Mouse (Mus musculus) heart, postnatal 4 days (tissue): ENCODE measurements around the gene Gm11077. TPM values are rescaled to one million over a fixed set of nuclear protein-coding genes. Genes with fewer than 3 reads are reported as not detected.

Experiments
- DNase-seq: peaks from one replicate; pipeline ENCODE4 v3.0.0; 2021
- total RNA-seq, 2 experiments: library from RNA; stranded (reverse); gene quantifications; 2 replicates each; pipeline ENCODE4 v1.2.3; 2021

Gene Gm11077
- total RNA-seq, 2 experiments from 2014 or later, result not detected

DNA sequence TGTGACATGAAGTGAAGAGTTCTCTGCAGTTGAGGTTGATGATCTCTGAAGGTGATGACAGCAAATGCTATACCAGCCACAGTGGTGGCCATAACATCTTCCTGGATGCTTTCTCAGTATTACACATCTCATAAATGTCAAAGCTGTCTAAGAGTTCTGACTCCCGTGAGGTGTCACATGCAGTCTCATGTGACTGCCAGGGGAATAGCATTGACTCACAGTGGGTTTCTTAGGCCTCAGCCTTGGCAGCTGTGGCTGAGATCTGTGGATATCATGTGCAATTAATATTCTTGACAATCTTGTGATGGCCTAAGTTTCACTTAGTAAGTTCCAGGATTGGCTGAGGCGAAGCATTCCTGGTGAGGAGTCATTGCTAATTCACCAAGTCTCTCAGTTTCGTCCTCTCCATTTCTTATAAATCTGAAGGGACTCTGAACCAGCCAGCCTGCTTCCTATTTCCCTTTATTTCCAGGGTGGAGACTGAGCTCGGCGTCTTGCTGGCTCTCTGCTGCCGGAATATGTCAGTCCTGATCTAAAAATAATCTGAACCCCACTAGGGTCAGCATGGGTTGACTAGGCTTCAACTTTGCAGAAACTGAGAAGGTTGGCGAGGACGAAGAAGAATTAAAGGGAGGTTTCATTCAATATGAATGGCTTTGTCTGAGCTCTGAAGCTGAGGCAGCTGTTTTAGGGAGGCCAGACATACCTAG is 21.4 kb downstream of the Gm11077 start:
- no peak for DNase-seq

DNA sequence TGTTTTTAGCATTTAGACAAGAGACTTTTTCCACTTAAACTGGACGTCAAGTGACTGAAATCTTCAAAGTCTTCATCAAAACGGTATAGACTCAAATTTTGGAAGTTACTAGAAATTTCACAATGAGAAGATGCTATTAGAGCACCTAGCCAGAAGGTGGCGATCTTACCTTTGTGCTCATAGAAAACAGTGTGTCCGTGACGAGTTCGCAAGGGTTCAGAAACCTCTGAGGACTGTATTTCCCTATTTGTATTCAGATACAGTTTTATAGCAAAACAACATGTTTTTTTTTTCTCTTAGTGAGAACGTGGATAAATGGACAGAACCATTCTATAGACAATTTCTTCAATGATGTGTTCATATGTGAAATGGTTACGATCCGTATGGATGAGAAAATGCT is 37.3 kb downstream of the Gm11077 start:
- DNase-seq, result peak; percentile 59

DNA sequence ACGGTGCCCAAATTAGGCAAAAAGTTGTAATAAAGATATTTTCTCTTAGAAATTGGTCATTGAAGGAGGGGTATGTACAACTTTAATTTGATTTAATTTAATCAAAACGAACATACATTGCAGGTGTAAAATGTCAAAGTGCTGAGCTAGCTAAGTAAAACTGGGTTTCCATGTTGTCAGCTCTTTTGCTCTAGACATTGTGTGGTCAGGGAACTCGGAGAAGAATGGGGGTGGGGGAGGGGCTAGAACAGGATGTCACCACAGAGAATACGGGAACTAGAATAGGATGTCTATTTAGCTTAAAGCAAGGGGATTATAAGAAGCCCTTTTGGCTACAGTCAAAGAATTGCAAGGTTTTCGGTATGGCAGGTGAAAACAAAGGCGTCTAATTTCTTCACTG is 38.2 kb downstream of the Gm11077 start:
- DNase-seq, result no peak

GRCm38 (mm10) chr6:140768180-140768579 is 39.1 kb downstream of the Gm11077 start:
- DNase-seq, result peak; percentile 12

- DNase-seq, result no peak
Measured at GRCm38 (mm10) chr6:140768859-140769640, 40.0 kb downstream of the Gm11077 start.

DNA sequence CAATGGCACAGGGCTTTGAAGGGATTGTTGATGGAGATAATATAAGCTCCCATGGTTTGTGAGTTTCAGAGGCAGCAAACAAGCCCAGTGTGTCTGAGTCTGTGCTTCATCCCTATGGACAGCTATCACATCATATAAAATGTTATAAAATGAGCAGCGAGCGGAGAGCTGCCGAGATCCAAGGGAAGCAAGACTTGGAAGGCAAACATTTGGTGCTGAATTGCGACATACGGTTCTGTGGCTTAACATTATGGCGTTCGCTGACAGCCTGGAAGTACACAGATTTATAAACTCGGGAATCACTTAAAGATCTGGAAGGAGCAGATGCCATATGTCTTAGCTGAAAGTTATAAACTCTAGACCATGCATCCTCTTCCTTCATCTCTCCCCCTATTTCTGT is 47.2 kb downstream of the Gm11077 start:
- no peak for DNase-seq

DNA sequence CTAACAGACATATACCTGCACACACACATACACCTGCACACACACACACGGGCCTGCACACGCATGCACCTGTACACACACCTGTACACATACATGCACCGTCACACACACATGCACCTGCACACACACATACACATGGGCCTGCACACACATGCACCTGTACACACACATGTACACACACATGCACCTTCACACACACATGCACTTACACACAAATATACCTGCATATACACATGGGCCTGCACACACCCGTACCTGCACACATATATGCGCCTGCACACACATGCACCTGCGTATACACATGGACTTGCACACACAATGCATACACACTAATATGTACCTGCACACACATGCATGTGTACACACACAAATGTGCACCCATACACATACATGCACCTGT is 53.4 kb downstream of the Gm11077 start:
- DNase-seq, result no peak

DNA sequence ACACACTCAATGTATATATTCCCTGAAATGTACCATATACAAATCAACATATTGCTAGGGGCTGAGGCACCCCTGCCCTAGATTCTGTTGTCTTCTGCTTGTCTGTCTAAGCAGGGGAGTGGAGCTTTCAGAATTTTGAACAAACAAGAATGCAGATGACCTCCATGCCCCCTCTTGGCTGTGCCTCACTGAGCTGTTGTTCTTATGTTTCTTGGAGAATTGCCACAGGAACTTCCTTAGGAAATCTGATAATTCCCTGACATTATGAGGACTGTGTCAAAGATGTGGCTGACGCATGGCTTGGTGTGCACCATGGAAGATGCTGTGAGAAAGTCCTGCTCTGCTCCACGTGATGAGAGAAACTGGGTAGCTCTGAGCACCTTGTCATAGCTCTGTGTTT is 57.0 kb downstream of the Gm11077 start:
- peak; percentile 11 for DNase-seq

DNA sequence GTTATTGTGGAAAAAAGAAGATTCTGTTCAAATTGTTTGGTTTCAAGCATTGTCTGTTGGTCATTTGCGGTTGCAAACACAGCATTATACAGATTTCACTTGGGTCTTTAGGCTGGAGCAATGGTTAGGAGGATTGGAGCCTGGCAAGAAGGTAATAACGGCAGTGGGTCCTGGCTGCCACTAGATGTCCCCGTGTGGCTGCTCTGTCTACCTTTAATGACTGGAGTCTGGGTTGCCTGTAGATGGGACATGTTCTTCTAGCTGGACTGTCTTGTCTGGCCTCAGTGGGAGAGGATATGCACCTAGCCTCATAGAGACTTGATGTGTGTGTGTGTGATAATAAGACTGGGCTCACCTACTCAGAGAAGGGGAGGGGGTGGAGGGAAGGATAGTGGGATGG is 60.8 kb downstream of the Gm11077 start:
- peak; percentile 33 for DNase-seq

DNA sequence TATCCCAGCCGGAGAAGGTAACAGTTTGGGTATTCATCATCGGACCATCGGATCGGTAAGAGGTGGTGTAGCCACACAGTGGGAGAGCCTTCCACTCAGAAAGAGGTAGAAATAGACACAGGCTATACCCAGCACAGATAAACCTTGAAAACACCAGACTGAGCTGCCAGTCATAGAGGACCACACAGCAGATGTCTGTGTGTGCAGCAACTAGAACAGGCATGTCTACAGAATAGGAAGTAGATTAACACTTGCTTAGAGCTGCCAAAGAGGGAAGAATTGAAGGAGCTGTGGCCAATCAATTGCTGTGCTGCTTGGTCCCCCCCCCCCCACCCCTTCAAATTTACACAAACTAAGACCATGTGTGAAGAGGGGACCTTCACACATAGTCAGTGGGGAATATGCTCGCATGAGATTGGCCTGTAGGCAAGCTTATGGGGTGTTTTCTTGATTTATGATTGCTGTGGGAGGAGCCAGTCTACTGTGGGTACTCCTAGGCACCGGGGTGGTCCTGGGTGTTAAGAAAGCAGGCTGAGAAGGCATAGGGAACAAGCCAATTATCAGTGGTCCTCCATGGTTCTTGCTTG is 64.7 kb downstream of the Gm11077 start:
- no peak for DNase-seq

DNA sequence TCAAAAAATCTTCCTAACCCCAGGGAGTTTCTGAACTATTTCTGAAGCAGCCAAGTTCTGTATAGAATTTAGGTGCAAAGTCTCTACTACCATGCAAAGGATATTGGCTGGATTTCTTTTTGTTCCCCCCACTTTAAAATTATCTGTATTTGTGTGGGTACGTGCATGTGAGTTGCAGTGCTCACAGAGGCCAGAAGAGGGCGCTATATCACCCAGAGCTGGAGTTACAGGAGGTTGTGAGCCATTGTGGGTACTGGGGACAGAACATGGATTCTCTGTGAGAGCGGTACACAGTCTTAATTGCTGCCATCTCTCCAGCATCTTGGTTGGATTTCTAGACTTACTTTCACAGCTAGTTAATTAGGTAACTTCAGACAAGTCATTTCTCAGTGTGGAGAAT is 69.8 kb downstream of the Gm11077 start:
- DNase-seq, result no peak

DNA sequence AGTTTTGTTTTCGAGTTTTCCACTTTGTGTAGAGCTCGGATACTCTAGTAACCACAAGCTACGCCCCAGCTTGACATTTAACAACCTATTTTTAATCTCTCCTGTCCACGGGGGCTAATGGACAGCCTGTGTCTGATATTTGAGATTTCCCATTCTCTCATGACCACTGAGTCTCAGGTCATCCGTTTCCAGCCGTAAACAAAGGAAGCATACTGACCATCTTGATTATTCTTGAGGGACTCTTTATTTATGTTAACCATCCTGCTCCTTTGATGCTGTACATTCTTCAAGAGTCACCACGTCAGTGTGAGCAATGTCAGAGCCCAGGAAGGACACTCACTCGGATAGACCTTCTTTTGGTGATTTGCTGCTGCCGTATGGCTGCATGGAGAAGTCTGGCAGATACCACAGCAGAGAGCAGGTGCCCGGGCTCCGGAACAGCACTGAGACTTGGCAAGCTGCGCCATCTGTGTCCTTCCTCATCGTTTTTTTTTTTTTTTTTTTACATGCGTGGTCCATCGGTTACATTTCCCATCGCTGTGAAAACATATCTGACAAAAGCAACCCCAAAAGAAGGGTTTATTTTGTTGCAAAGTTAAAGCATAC is 70.5 kb downstream of the Gm11077 start:
- DNase-seq, result no peak

DNA sequence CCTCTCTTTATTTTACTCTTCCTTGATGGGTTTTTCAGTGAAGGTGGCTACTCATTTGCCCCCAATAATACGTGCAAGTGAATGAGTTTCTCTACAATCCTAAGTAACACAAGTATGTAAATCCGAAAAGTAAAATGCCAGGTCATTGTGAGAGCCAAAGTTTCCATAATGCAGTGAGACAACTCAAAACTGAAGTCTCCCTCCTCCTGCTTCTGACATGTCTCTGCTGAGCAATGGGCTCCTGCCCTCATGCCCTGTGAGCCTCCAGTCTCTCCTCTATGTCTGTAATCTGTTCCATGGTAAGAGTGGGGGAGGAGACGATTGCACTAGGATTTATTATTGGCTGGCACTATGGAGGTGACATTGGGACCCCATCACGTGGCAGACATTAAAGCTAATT is 71.5 kb downstream of the Gm11077 start:
- no peak for DNase-seq

Other genes with a start within 250 kb of the Gm11077 start
- 10 to 100 TPM; 49.0 to 49.1 TPM for gene Aebp2, start 106.6 kb upstream of the Gm11077 start, total RNA-seq